Mouse (Mus musculus) kidney, adult 8-10 months (tissue): ENCODE data around the gene Zbtb2.

Source experiments
- DNase-seq, 2 experiments: peaks; one replicate each; pipeline ENCODE4 v3.0.0; 2022

Zbtb2 gene

GRCm38 (mm10) chr10:4384244-4384643 lies 3.7 kb downstream of the Zbtb2 start:
- no peak for DNase-seq

DNA sequence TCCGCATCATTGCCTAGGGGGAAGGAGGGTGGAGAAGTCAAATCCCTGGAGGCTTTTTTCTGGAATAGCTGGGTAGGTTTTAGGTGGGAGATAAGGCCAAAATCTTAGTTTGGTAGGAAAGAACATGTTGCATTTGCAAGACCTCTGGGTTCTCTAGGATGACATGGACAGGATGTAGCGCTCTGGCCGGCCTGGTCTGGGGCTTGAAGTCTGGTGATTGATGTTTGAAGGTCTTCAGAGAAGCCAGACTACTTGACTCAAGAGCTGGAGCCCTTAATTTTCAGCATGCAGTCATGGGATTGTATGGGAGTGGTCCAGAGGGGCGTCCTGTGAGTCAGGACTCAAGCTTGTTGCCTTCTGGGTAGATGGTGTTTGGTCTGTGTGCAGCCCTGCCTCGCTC lies 7.2 kb downstream of the Zbtb2 start:
- no peak for DNase-seq

DNA sequence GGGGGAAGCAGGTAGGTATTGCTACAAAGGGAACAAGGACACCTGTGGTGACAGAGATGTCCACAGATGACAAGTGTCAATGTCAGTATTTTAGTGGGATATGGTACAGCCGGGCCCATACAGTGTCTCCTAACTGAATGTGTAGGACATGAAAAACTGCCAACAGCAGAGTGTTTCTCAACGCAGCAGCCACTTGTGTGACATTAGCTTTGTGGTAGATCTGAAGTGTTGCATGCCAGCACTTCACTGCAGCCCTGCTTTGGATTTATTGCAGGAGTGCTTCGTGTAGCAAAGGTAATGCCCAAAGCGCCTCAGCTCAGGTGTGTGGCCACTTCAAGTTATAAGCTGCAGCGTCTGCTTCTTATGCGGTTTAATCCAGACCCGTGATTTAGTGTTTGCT lies 11.0 kb downstream of the Zbtb2 start:
- no peak for DNase-seq

- DNase-seq: peak in 1 of 2 experiments; percentile 20
These were observed 11.4 kb downstream of the Zbtb2 start for GRCm38 (mm10) chr10:4376461-4376860.

DNA sequence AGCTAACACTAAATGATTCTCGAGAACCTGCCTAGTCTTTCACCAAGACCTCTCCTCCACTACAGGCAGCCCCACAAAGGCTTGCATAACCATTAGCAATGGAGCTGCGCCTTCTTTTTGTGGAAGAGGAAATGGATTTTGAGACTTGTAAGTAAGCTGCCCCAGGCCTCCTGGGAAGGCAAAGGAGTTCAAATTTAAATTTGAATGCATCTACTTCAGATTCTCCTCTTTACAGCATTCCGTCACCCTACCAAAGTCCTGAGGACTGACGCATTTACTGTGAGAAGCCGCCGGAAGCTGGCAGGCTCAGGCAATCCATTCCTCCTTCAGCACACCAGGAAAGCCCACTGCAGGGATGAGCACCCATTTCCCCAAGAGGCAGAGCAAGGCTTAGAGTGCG lies 12.6 kb downstream of the Zbtb2 start:
- no peak for DNase-seq

GRCm38 (mm10) chr10:4374734-4375133 lies 13.2 kb downstream of the Zbtb2 start:
- DNase-seq: no peak

DNA sequence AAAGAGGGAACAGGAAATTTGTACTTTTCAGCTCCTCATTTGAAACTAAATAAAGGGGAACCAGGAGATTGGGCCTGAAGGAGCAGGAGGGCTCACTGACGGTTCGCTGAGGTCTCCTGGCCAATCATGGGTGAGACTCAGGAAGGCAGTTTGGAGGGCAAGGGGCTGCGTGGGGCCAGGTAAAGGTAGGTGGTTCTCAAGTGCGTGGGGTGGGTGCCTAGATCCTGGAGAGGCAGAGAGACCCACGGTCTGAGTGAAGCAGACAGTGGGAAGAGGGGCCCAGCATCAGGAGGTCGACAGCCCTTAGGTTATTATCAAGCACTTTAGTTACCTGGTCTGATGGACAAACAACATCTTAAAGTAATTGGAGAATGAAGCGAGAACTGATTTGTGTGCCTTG lies 13.7 kb downstream of the Zbtb2 start:
- no peak for DNase-seq

- DNase-seq: no peak
These were observed 14.3 kb downstream of the Zbtb2 start for GRCm38 (mm10) chr10:4373558-4373957.

GRCm38 (mm10) chr10:4372011-4372410 lies 15.9 kb downstream of the Zbtb2 start:
- no peak for DNase-seq

- no peak for DNase-seq
These were observed 17.8 kb downstream of the Zbtb2 start for GRCm38 (mm10) chr10:4370105-4370504.

DNA sequence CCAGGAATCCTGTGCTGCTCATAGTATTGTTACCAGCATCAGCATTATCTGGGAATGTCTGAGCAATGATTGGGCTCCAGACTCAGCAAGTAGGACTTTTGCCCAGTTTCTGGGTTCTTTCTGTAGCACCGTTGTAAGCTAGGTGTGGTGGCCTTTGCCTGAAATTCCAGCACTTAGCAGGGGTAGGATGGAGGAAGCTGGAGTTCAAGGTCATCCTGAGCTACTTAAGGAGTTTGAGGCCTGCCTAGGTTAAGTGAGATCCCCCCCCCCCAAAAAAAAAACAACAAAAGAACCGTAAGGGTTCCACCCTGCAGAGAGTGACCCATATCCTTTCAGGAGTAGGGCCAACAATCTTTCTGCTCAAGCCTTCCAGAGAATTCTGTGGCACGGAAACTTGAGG lies 23.3 kb downstream of the Zbtb2 start:
- DNase-seq: no peak

- no peak for DNase-seq
These were observed 30.5 kb downstream of the Zbtb2 start for GRCm38 (mm10) chr10:4357435-4357834.

GRCm38 (mm10) chr10:4356640-4357039 lies 31.3 kb downstream of the Zbtb2 start:
- no peak for DNase-seq

DNA sequence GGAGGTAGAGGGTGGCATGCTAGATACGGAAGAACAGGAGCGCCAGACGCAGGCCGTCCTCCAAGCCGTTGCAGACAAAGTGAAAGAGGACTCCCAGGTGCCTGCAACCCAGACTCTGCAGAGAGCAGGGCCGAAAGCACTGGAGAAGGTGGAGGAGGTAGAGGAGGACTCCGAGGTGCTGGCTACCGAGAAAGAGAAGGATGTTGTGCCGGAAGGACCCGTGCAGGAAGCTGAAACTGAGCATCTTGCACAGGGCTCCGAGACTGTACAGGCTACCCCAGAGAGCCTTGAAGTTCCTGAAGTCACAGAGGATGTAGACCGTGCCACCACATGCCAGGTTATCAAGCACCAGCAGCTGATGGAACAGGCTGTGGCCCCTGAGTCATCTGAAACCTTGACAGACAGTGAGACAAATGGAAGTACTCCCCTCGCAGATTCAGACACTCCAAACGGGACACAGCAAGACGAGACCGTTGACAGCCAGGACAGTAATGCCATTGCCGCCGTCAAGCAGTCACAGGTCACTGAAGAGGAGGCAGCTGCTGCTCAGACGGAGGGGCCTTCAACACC lies 31.9 kb downstream of the Zbtb2 start:
- no peak for DNase-seq

DNA sequence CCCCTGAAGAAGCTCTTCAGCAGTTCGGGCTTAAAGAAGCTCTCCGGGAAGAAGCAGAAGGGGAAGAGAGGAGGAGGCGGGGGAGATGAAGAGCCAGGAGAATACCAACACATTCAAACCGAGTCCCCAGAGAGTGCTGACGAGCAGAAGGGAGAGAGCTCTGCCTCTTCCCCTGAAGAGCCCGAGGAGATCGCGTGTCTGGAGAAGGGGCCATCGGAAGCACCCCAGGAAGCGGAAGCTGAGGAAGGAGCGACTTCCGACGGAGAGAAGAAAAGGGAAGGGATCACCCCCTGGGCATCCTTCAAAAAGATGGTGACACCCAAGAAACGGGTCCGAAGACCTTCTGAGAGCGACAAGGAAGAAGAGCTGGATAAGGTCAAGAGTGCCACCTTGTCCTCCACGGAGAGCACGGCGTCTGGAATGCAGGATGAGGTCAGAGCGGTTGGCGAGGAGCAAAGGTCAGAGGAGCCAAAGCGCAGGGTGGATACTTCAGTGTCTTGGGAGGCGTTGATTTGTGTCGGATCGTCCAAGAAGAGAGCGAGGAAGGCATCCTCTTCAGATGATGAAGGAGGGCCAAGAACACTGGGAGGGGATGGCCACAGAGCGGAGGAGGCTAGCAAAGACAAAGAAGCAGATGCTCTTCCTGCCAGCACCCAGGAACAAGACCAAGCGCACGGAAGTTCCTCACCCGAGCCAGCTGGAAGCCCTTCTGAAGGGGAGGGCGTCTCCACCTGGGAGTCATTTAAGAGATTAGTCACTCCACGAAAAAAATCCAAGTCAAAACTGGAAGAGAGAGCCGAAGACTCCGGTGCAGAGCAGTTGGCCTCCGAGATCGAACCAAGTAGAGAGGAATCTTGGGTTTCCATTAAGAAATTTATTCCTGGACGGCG lies 33.3 kb downstream of the Zbtb2 start:
- no peak for DNase-seq

GRCm38 (mm10) chr10:4347591-4347990 lies 40.3 kb downstream of the Zbtb2 start:
- no peak for DNase-seq

DNA sequence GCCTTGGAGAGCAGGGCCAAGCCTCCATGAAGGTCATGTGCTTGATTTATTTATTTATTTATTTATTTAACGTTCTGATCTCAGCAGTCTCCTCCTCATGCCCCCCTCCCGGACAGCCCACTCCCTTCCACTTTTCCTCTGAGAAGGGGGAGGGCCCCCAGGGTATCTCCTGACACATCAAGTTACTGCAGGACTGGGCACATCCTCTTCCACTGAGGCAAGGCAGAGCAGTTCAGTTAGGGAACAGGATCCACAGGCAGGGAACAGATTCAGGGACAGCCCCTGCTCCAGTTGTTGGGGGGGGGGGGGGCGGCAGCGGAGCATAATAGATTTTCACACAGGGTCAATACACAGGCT lies 40.8 kb downstream of the Zbtb2 start:
- no peak for DNase-seq

- DNase-seq: peak; percentile 92 to 95
These were observed 41.3 kb downstream of the Zbtb2 start for GRCm38 (mm10) chr10:4346489-4347135.

DNA sequence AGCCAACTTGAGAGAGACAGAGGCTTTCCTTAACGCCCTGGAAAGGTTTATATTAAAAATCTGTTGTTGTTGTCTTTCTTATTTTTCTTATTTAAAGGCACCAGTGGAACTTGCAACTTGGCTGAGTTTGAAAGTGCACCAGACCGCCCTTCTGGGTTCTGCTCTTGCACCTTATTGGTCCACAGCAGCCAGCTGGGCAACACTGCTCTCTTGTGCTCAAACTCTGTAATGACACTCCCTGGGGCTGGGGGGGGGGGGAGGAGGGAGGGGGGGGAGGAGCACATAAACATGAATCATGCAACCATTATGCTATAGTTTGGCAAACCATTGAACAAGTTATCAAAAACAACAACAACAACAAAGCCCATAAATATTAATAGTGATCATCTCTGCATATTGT lies 46.5 kb downstream of the Zbtb2 start:
- DNase-seq: peak in 1 of 2 experiments; percentile 24

DNA sequence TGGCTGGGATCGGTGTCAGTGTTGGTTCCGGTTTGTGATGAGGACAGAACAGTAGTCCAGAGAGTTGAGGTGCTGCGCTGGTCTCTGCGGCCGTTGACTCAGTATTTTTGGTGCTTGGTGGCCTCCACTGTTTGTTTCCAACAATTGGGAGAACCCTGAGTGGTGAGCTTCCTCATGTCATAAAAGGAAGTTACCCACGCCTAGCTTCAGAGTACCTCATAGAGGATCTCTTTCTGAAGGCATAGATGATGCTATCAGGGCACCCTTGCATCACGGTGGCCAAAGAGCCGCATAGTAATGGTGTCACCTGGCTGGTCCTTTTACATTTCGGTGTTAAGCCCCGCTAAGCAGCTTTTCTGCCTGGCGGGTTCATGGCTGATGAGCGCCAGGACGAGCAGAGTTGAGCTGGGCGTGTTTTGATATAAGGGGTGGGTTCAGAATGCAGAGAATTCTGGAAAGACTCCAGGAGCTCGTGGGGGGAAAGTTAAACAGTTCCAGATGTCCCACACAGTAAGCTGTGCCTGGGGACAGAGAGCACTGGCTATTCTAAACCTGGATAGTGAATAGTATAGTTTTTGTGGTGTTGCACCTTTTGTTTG lies 48.9 kb downstream of the Zbtb2 start:
- peak in 1 of 2 experiments; percentile 32 for DNase-seq

GRCm38 (mm10) chr10:4334039-4334683 lies 53.7 kb downstream of the Zbtb2 start:
- DNase-seq: peak; percentile 84 to 89

DNA sequence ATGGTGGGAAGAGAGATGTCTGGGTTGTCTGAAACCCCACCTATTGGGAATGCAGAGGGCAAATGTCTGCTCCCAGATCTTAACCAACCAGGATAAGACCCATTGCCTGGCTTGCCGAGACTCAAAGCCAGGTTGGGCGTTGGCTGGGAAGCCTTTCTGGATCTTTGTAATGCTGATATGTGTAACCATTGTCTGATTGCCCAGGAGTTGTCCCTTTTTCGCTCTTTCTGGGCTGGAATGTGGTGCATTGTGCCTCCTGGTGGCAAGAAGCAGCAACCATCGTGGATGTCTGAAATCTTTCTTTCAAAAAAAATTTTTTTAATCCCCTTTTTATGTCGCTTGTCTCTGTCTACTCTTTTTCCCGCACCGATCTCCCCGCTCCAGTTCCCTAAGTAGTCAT lies 54.6 kb downstream of the Zbtb2 start:
- DNase-seq: peak; percentile 24 to 54
